Mouse (Mus musculus): ENCODE measurements around the gene Dlx1. TPM values are rescaled to one million over a fixed set of nuclear protein-coding genes. Genes with fewer than 3 reads are reported as not detected.

Gene Dlx1
- total and polyA plus RNA-seq, 3 experiments: 0.11 to 0.27 (median 0.21) TPM

- DNase-seq (ENCODE audit: extremely low read depth): no peak
- no peak for TF ChIP-seq JUN (IDR thresholded peaks at IDR 0.05; ENCODE audit: insufficient read depth, low read depth, low read length)
- TF ChIP-seq ZKSCAN1 (IDR thresholded peaks at IDR 0.05; ENCODE audit: borderline replicate concordance, low read depth, low read length): no peak
- no peak for TF ChIP-seq MYC (IDR thresholded peaks at IDR 0.05; ENCODE audit: low read depth, low read length)
- TF ChIP-seq ELF1 (IDR thresholded peaks at IDR 0.05; ENCODE audit: low read depth, low read length): no peak
- no peak for TF ChIP-seq MAX (IDR thresholded peaks at IDR 0.05; ENCODE audit: low read length)
- TF ChIP-seq SIN3A (IDR thresholded peaks at IDR 0.05; ENCODE audit: low read length): no peak
- TF ChIP-seq NELFE (IDR thresholded peaks at IDR 0.05; ENCODE audit: low read depth, low read length): no peak
- no peak for TF ChIP-seq TCF12 (IDR thresholded peaks at IDR 0.05; ENCODE audit: low read depth, low read length)
- TF ChIP-seq UBTF (IDR thresholded peaks at IDR 0.05; ENCODE audit: low read depth, low read length): no peak
- TF ChIP-seq ETS1 (conservative IDR thresholded peaks at IDR 0.05; ENCODE audit: low read depth, low read length): no peak
- no peak for TF ChIP-seq GABPA (IDR thresholded peaks at IDR 0.05; ENCODE audit: insufficient replicate concordance, low read depth, low read length)
- TF ChIP-seq RCOR1 (conservative IDR thresholded peaks at IDR 0.05; ENCODE audit: low read depth, low read length): no peak
- dilution Hi-C loops (cut with MboI; ENCODE audit: extremely low pct_ligation_motif_present, extremely low pct_unique_long_range_greater_than_20kb, low sequenced_read_pairs): no loop called here
Measured at GRCm38 (mm10) chr2:71494971-71495370, 32.9 kb upstream of the Dlx1 start.

GRCm38 (mm10) chr2:71497175-71497574, 30.7 kb upstream of the Dlx1 start:
- DNase-seq (ENCODE audit: extremely low read depth): no peak
- Histone ChIP-seq H3K9ac (ENCODE audit: insufficient read depth, low read depth) (no peak overlapping the region), H3K4me3 (replicated peaks in 1 of 3; ENCODE audit: low read depth in 2 of 3, low read length in 2 of 3, poor library complexity in 1 of 3) (no peak overlapping the region), H3K79me2 (replicated peaks; ENCODE audit: control insufficient read depth, extremely low read depth, insufficient read depth, poor library complexity, severe bottlenecking) (no peaks in the 10 kb centered on the region), H3K4me1 (ENCODE audit: control insufficient read depth in 1 of 2, insufficient read depth in 2 of 2) (peaks cover 3 to 14% of the 10 kb centered on the region in 2 experiments; a peak in 2 of 4 replicates), H3K27ac (ENCODE audit: insufficient read depth, low read depth) (no peak overlapping the region), H3K27me3 (replicated peaks) (no peaks in the 10 kb centered on the region), H3K9me3 (replicated peaks; ENCODE audit: low read length) (no peaks in the 10 kb centered on the region), H3K4me2 (ENCODE audit: insufficient read depth, low read depth, poor library complexity, severe bottlenecking) (no peak overlapping the region), H3K36me3 (replicated peaks in 1 of 2; ENCODE audit: control insufficient read depth in 1 of 2, insufficient read depth in 1 of 2, low read length in 1 of 2) (peaks cover 0 to 2% of the 10 kb centered on the region in 2 experiments)
- dilution Hi-C loops (cut with MboI; ENCODE audit: extremely low pct_ligation_motif_present, extremely low pct_unique_long_range_greater_than_20kb, low sequenced_read_pairs) (no loop called here), in situ Hi-C loops (cut with MboI; ENCODE audit: low pct_ligation_motif_present, low pct_unique_long_range_greater_than_20kb, low sequenced_read_pairs) (no loop called here)
- TF ChIP-seq SIN3A (IDR thresholded peaks at IDR 0.05; ENCODE audit: low read length): no peak
- no peak for TF ChIP-seq POLR2AphosphoS2 (IDR thresholded peaks at IDR 0.05; ENCODE audit: low read depth, low read length)
- no peak for TF ChIP-seq MAX (IDR thresholded peaks at IDR 0.05; ENCODE audit: low read length)
- no peak for TF ChIP-seq IRF4 (IDR thresholded peaks at IDR 0.05; ENCODE audit: low read depth, low read length)
- TF ChIP-seq EP300 (IDR thresholded peaks at IDR 0.05; ENCODE audit: low read length): no peak

More at GRCm38 (mm10) chr2:71494971-71495370, 32.9 kb upstream of the Dlx1 start:
- Histone ChIP-seq H3K27me3 (replicated peaks) (no peaks in the 10 kb centered on the region), H3K4me2 (ENCODE audit: insufficient read depth, low read depth, poor library complexity, severe bottlenecking) (no peak overlapping the region), H3K9ac (ENCODE audit: insufficient read depth, low read depth) (no peak overlapping the region), H3K36me3 (replicated peaks in 1 of 2; ENCODE audit: control insufficient read depth in 1 of 2, insufficient read depth in 1 of 2, low read length in 1 of 2) (peaks cover 0 to under 1% of the 10 kb centered on the region in 2 experiments), H3K4me1 (ENCODE audit: control insufficient read depth in 1 of 2, insufficient read depth in 2 of 2) (peaks cover 6 to 33% of the 10 kb centered on the region in 2 experiments; a peak in 3 of 4 replicates), H3K79me2 (replicated peaks; ENCODE audit: control insufficient read depth, extremely low read depth, insufficient read depth, poor library complexity, severe bottlenecking) (no peaks in the 10 kb centered on the region), H3K9me3 (replicated peaks; ENCODE audit: low read length) (no peaks in the 10 kb centered on the region), H3K27ac (ENCODE audit: insufficient read depth, low read depth) (no peak overlapping the region), H3K4me3 (replicated peaks in 1 of 3; ENCODE audit: low read depth in 2 of 3, low read length in 2 of 3, poor library complexity in 1 of 3) (no peak overlapping the region)
- in situ Hi-C loops (cut with MboI; ENCODE audit: low pct_ligation_motif_present, low pct_unique_long_range_greater_than_20kb, low sequenced_read_pairs): no loop called here
